Mouse (Mus musculus): Measurements from ENCODE around the gene Prdm16. TPM values are rescaled to one million over a fixed set of nuclear protein-coding genes. Genes with fewer than 3 reads are reported as not detected.

The Prdm16 gene
- polyA plus RNA-seq, 1 experiment from 2014 or later: 23.5 TPM

DNA sequence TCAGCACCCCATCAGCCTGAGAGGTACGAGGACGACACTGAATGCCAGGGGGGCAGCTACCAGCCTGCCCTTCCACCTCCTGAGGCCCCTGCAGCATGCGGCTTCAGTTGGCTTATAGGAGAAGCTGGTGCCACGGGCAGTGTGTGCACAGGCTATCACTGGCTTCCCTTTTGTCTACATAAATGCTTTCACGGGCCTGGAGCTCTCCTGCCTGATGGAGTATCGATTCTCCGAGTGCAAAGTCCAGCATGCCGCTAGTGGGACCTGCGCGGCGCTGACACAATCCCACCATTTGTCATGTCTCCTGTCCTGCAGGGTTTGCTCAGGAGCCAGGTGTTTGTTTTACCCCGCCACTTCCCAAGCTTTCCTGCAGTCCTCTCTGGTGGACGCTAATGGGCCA lies 44.1 kb downstream of the Prdm16 start:
- 72% methylated on average over 13 of the region's 13 CpGs for WGBS
- no peak for DNase-seq (ENCODE audit: low spot score)
- H3K27me3 ChIP-seq (ENCODE audit: insufficient read depth, poor library complexity, severe bottlenecking): peaks cover 81% of the 10 kb centered on the region
- H3K9me3 ChIP-seq: no peaks in the 10 kb centered on the region
- 0 out of 2 replicates have a peak overlapping the region, but pooled peaks have one; percentile 36 for H3K27ac ChIP-seq
- peaks cover 83% of the 10 kb centered on the region for H3K4me1 ChIP-seq (replicated peaks)
- no peaks in the 10 kb centered on the region for H3K36me3 ChIP-seq
- H3K4me3 ChIP-seq: no peak overlapping the region

DNA sequence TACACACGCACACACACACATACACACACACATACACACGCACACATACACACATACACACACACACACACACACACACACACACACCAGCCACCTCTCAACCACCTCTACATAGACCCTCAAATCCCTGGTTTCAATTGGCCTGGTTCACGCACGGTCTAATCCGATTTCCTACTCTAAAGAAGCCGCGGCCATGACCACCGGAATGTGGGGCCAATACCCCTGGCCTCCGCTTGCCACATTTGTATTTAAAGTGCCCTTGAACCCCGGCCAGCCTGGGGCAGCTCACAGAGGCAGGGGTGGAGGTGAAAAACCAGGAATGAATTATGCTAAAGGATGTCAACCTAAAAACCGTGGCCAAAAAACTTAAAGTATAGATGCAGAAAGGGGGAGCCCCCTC lies 45.8 kb downstream of the Prdm16 start:
- 83% methylated on average over 11 of the region's 11 CpGs for WGBS
- Histone ChIP-seq H3K27ac (no peak overlapping the region), H3K36me3 (no peaks in the 10 kb centered on the region), H3K9me3 (no peaks in the 10 kb centered on the region), H3K4me1 (replicated peaks) (peaks cover 91% of the 10 kb centered on the region), H3K27me3 (ENCODE audit: insufficient read depth, poor library complexity, severe bottlenecking) (peaks cover 79% of the 10 kb centered on the region), H3K4me3 (no peak overlapping the region)
- DNase-seq (ENCODE audit: low spot score): no peak

DNA sequence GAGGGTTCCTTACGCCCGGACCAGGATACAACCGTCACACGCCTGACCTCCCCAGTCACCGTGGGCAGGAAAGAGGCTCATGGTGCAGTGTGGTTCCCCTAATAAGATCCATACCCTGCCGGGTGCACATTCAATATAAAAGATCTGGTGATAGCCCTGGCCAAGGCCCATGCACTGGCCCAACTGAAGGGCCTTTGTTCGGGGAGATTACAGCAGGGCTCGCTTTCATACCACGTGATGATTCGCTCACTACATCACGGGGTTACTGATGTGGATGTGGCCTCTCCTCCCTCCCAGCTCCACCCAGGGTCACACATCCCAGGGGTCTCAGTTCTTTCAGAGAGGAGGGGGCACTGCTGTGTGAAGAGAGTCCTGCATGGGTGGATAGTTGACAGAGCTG lies 50.3 kb downstream of the Prdm16 start:
- peaks cover 47% of the 10 kb centered on the region for H3K27me3 ChIP-seq (ENCODE audit: insufficient read depth, poor library complexity, severe bottlenecking)
- no peak for DNase-seq (ENCODE audit: low spot score)

DNA sequence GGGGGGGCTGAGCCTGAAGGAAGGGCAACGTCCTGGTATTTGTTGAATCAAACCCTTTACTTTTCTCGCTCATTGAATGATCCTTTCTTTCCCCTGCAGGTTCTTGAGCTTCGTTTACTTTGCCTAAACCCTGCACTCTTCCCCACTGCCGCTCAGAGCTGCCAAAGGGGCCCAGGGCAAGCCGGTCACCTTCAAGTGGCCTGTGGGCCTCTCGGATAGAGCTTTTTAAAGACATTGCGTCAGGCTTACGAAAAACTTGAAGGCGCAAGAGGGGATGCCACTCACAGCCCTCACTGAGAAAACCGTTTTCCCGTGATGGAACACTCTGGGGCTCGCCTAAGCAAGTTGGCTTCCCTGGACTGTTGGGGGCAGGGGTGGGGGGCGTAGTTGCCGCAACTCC lies 50.9 kb downstream of the Prdm16 start:
- no peak for DNase-seq (ENCODE audit: low spot score)
- Histone ChIP-seq H3K4me1 (replicated peaks) (peaks cover 78% of the 10 kb centered on the region), H3K27me3 (ENCODE audit: insufficient read depth, poor library complexity, severe bottlenecking) (peaks cover 47% of the 10 kb centered on the region), H3K27ac (peak overlapping the region; percentile 78), H3K9me3 (no peaks in the 10 kb centered on the region), H3K4me3 (no peak overlapping the region), H3K36me3 (no peaks in the 10 kb centered on the region)
- 73% methylated on average over 14 of the region's 14 CpGs for WGBS

More for the DNA sequence above, 50.3 kb downstream of the Prdm16 start:
- H3K4me1 ChIP-seq (replicated peaks): peaks cover 80% of the 10 kb centered on the region
- H3K36me3 ChIP-seq: no peaks in the 10 kb centered on the region
- WGBS: 78% methylated on average over 11 of the region's 11 CpGs
- peak overlapping the region; percentile 78 for H3K27ac ChIP-seq
- H3K9me3 ChIP-seq: no peaks in the 10 kb centered on the region
- H3K4me3 ChIP-seq: no peak overlapping the region

DNA sequence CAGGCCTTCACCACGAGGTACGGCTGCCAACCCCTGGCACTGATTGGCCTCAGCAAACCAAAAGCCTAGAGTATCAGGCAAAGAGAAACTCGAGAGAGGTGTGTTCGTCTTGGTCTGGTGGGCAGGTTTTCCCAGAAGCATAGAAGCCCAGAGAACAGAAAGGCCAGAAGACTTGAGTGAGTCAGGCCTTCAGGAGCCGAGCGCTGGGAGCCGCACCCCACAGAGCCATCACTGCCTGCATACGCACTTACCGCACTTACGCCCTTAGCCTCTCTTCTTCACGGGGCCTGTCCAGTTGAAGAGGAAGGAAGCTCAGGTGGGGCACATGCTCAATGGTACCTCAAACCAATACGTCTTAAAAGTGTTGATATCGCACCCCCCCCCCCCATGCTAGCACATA lies 53.0 kb downstream of the Prdm16 start:
- no peak for DNase-seq (ENCODE audit: low spot score)
- Histone ChIP-seq H3K36me3 (no peaks in the 10 kb centered on the region), H3K27ac (no peak overlapping the region), H3K4me3 (no peak overlapping the region), H3K27me3 (ENCODE audit: insufficient read depth, poor library complexity, severe bottlenecking) (peaks cover 51% of the 10 kb centered on the region), H3K9me3 (no peaks in the 10 kb centered on the region), H3K4me1 (replicated peaks) (peaks cover 68% of the 10 kb centered on the region)
- 91% methylated on average over 13 of the region's 13 CpGs for WGBS

DNA sequence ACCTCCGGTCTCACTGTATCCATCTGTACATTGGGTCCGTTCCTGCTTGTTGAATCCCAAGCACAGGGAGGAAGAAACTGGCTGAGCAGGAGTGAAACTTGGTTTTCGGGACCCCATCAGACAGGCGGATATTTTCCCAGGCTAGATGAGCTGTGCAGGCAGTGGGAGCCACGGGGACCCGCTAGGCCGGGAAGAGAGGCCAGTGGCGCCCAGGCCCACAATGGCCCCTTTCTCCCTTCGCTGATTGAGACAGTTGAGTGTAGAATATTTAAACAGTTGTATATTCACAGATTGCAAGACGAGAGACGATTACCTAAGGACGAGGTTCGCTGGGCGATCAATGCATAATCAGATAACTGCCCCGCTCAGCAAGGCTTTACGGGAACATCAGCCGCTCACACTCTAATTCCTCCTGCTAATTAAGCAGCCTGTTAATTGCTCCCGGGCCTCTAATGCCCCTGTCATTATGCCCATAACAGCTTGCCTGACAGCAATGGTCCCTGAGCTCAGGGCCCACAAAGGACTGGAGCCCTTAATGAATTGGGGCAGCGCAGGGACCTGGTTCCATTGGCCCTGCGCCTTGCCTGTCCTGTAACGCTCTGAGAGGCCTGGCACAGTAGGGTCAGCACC lies 54.0 kb downstream of the Prdm16 start:
- Histone ChIP-seq H3K4me3 (no peak overlapping the region), H3K9me3 (no peaks in the 10 kb centered on the region), H3K36me3 (no peaks in the 10 kb centered on the region), H3K27ac (no peak overlapping the region; the same call in 1 of the 2 replicates), H3K4me1 (replicated peaks) (peaks cover 61% of the 10 kb centered on the region), H3K27me3 (ENCODE audit: insufficient read depth, poor library complexity, severe bottlenecking) (peaks cover 47% of the 10 kb centered on the region)
- 87% methylated on average over 21 of the region's 21 CpGs for WGBS
- DNase-seq (ENCODE audit: low spot score): no peak

DNA sequence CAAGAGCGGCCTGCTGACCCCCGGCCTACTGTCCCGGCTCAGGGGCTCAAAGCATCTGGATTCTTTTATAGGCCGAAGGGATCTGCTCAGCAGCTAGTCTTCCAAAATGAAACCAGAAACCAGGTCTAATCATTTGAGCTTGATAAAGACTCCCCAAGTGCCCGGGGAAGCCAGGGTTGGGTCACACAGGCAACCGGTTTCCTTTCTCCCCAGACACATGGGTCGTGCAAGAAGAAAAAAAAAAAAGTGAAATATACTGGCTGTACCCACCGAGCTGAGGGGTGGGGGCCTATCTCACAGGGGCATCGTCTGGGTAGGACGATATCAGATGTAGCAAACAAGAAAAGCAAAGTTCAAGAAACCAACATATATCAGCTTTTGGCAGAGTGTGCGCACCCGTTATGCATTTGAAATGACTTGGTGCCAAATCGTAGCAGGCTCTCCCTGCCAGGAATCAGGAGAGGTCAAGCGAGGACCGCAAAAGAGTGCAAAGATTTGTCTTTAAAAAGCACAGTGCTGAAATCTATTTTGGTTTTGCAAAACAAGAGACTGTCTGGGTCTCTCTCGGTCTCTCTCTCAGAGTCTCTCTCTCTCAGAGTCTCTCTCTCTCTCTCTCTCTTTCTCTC lies 55.3 kb downstream of the Prdm16 start:
- 81% methylated on average over 16 of the region's 16 CpGs for WGBS
- Histone ChIP-seq H3K27me3 (ENCODE audit: insufficient read depth, poor library complexity, severe bottlenecking) (peaks cover 47% of the 10 kb centered on the region), H3K4me3 (no peak overlapping the region), H3K27ac (no peak overlapping the region), H3K4me1 (replicated peaks) (peaks cover 48% of the 10 kb centered on the region), H3K9me3 (no peaks in the 10 kb centered on the region), H3K36me3 (no peaks in the 10 kb centered on the region)
- DNase-seq (ENCODE audit: low spot score): no peak

DNA sequence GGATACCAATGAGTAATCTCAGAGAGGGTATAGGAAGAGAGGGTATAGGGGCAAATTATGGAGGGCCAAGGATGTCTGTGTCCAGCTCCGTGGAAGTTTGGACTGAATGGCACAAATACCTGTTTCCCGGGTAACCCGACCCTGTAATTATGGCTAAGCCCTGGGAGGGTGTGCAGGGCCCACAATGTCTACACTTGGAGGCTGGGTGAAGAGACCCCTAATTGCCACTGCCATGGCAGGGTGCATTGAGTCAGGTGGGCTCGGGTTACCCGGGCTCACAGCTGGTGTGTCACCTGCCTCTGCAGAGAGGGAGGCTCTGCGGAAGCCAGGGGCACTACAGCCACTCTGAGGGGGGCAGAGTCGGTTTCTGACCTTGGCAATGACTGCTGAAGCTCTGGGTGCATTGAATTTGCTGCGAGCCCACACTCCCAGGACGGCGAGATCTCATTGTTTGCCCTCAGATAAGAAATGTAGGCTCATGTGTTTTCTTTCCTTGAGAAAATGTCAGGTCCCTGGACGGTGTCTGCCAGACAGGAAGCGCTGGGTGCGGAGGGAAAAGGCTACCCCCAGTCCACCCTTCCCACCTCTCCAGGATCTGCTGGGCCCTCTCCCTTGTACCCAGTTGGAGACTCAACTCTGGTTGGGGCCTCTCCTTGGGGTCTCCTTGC lies 62.3 kb downstream of the Prdm16 start:
- DNase-seq (ENCODE audit: low spot score): no peak
- Histone ChIP-seq H3K4me1 (replicated peaks) (peaks cover 71% of the 10 kb centered on the region), H3K9me3 (no peaks in the 10 kb centered on the region), H3K27me3 (ENCODE audit: insufficient read depth, poor library complexity, severe bottlenecking) (peaks cover 75% of the 10 kb centered on the region), H3K27ac (peak overlapping the region; percentile 19), H3K36me3 (no peaks in the 10 kb centered on the region), H3K4me3 (no peak overlapping the region)
- WGBS: 77% methylated on average over 13 of the region's 13 CpGs

DNA sequence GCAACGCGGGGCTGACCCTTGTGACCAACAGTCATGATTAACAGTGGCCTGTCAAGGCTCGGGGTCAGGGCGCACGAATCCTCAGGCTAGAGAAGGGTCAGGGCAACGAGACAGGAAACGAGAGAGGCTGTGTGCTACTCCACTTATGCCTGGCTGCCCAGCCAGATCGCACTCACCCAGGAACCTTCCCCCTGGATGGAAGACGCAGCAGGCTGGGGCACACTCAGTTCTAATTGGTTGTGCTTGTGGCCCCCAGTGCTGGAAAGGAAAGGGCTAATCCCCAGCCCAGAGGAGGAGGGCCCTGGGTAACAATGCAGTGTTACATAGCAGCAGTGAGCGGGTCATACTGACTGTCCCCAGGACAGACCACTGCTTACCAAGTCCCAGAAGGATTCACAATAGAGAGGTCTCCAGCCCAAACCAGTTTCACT lies 66.2 kb downstream of the Prdm16 start:
- Histone ChIP-seq H3K4me3 (no peak overlapping the region), H3K36me3 (no peaks in the 10 kb centered on the region), H3K9me3 (no peaks in the 10 kb centered on the region), H3K27ac (peak overlapping the region; percentile 76), H3K27me3 (ENCODE audit: insufficient read depth, poor library complexity, severe bottlenecking) (peaks cover 64% of the 10 kb centered on the region), H3K4me1 (replicated peaks) (peaks cover 89% of the 10 kb centered on the region)
- WGBS: 15% methylated on average over 10 of the region's 10 CpGs
- DNase-seq (ENCODE audit: low spot score): peak; percentile 34

DNA sequence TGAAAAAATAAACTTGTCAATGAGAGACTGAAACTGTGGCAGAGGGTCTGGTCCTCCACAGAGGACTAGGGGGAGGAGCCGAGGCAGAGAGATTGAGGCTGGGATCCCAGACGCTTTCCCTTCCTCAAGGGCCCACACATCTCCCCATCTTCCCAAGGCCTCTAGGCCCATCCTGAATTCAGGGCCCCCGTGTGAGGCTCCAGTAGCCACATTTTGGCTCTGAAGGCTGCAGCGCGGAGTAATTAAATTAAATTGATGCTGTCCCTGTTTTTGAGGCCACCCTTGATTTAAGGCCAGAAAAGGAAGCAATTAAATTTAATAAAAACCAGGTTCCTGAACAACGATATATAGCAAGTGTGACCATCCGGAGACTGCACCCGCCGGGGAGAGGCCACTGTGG lies 66.8 kb downstream of the Prdm16 start:
- Histone ChIP-seq H3K4me3 (no peak overlapping the region), H3K9me3 (no peaks in the 10 kb centered on the region), H3K4me1 (replicated peaks) (peaks cover 86% of the 10 kb centered on the region), H3K36me3 (no peaks in the 10 kb centered on the region), H3K27me3 (ENCODE audit: insufficient read depth, poor library complexity, severe bottlenecking) (peaks cover 67% of the 10 kb centered on the region), H3K27ac (no peak overlapping the region)
- 64% methylated on average over 9 of the region's 9 CpGs for WGBS
- no peak for DNase-seq (ENCODE audit: low spot score)

DNA sequence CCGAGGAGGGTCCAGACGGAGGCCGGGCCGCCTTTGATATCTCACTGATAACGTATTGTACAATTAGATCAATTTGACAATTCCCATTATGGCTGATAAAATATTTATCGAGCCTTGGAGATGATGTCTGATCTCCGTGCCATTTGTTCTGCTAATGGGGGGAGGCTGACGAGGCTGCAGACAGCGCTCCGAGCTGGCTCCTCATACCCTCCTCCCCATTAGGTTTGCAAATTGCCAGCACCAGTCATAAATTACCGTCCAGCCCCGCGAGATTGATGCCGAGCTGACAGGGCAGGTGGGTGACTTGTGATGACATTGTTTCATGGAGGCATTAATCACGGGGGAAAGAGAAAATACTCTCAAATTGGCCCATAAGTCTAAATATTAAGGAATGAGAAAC lies 67.9 kb downstream of the Prdm16 start:
- DNase-seq (ENCODE audit: low spot score): no peak
- Histone ChIP-seq H3K36me3 (no peaks in the 10 kb centered on the region), H3K27ac (0 out of 2 replicates have a peak overlapping the region, but pooled peaks have one; percentile 36), H3K4me1 (replicated peaks) (peaks cover 85% of the 10 kb centered on the region), H3K4me3 (no peak overlapping the region), H3K27me3 (ENCODE audit: insufficient read depth, poor library complexity, severe bottlenecking) (peaks cover 68% of the 10 kb centered on the region), H3K9me3 (no peaks in the 10 kb centered on the region)
- WGBS: 67% methylated on average over 15 of the region's 15 CpGs

DNA sequence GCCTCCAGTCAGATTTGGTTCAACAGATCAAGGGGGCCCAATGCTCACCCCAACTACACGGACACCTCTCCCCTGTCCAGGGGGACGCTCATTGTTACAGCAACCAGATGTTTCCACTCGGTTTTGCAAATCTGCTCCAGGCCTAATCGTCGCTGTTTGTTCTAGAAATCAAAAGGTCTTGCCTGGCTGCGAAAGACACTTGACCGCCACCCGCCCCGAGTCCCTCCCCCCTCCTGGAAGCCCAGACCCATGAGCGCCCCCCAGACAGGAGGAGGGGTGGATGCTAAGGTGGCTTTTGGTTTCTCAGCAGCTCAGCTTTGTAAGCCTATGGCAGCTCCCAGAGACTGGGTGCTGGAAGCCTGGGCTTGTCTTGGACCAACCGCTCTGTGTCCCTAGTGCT lies 68.7 kb downstream of the Prdm16 start:
- Histone ChIP-seq H3K9me3 (no peaks in the 10 kb centered on the region), H3K27me3 (ENCODE audit: insufficient read depth, poor library complexity, severe bottlenecking) (peaks cover 68% of the 10 kb centered on the region), H3K4me3 (no peak overlapping the region), H3K4me1 (replicated peaks) (peaks cover 78% of the 10 kb centered on the region), H3K27ac (peak overlapping the region; percentile 36), H3K36me3 (no peaks in the 10 kb centered on the region)
- 58% methylated on average over 11 of the region's 11 CpGs for WGBS
- no peak for DNase-seq (ENCODE audit: low spot score)

DNA sequence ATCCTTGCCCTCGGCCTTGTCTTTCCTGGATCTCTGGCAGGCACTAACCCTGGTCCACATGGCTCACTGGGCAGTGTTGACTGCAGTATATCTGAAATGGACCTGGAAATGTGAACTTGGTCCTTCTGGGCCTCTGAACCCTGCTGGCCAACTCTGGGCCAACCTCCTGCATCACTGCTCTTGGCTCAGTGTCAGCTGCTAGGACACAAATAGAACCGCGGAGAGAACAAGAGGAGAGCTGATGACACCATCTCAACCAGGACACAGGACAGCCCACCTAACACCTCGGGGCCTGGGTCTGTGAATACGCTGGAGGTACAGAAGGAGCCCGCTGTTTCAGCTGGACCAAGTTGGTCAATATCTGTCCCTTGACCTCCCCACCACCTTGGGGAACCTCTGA lies 73.5 kb downstream of the Prdm16 start:
- peaks cover 83% of the 10 kb centered on the region for H3K27me3 ChIP-seq (ENCODE audit: insufficient read depth, poor library complexity, severe bottlenecking)
- no peak overlapping the region for H3K27ac ChIP-seq
- H3K4me1 ChIP-seq (replicated peaks): peaks cover 46% of the 10 kb centered on the region
- no peaks in the 10 kb centered on the region for H3K9me3 ChIP-seq
- no peak for DNase-seq (ENCODE audit: low spot score)
- 95% methylated on average over 6 of the region's 6 CpGs for WGBS
- H3K4me3 ChIP-seq: no peak overlapping the region
- H3K36me3 ChIP-seq: no peaks in the 10 kb centered on the region

All from hindbrain, embryonic 10.5 days (tissue).